Mouse (Mus musculus) left cerebral cortex, adult 11 months (tissue): Measurements from ENCODE around the gene Tyk2.

Source experiments
- DNase-seq: peaks from one replicate; pipeline ENCODE4 v3.0.0; 2022; ENCODE audit warnings: low spot score

Tyk2 gene

GRCm38 (mm10) chr9:21131059-21131956 lies at the start of gene Tyk2:
Gene Tyk2 (minus strand): TSS chr9:21131243.
- DNase-seq: peak; percentile 94

- no peak for DNase-seq
These were observed 49.8 kb upstream of the Tyk2 start for GRCm38 (mm10) chr9:21180841-21181240.

GRCm38 (mm10) chr9:21180402-21180801 lies 49.4 kb upstream of the Tyk2 start:
- no peak for DNase-seq

GRCm38 (mm10) chr9:21172364-21172763 lies 41.3 kb upstream of the Tyk2 start:
- no peak for DNase-seq

GRCm38 (mm10) chr9:21169157-21169556 lies 38.1 kb upstream of the Tyk2 start:
- no peak for DNase-seq

- DNase-seq: no peak
These were observed 37.4 kb upstream of the Tyk2 start for GRCm38 (mm10) chr9:21168161-21169123.

GRCm38 (mm10) chr9:21167140-21168097 lies 36.4 kb upstream of the Tyk2 start:
- no peak for DNase-seq

GRCm38 (mm10) chr9:21166516-21166915 lies 35.5 kb upstream of the Tyk2 start:
- DNase-seq: no peak

GRCm38 (mm10) chr9:21165952-21166451 lies 35.0 kb upstream of the Tyk2 start:
- no peak for DNase-seq

- DNase-seq: peak; percentile 84
These were observed 34.3 kb upstream of the Tyk2 start, which contains the start of gene Pde4a for GRCm38 (mm10) chr9:21165041-21165951. Gene Pde4a (plus strand): TSS chr9:21165714.

- DNase-seq: peak; percentile 63
These were observed 33.0 kb upstream of the Tyk2 start for GRCm38 (mm10) chr9:21164072-21164471.

GRCm38 (mm10) chr9:21163086-21164050 lies 32.3 kb upstream of the Tyk2 start:
- DNase-seq: no peak

- DNase-seq: peak; percentile 87
These were observed 30.3 kb upstream of the Tyk2 start for GRCm38 (mm10) chr9:21161209-21161909.

GRCm38 (mm10) chr9:21154787-21155186 lies 23.7 kb upstream of the Tyk2 start:
- no peak for DNase-seq

GRCm38 (mm10) chr9:21153833-21154232 lies 22.8 kb upstream of the Tyk2 start:
- no peak for DNase-seq

- no peak for DNase-seq
These were observed 22.3 kb upstream of the Tyk2 start for GRCm38 (mm10) chr9:21153331-21153730.

- DNase-seq: no peak
These were observed 21.7 kb upstream of the Tyk2 start for GRCm38 (mm10) chr9:21152715-21153114.
